Mouse (Mus musculus): ENCODE results near the gene Synj2. TPM values are rescaled to one million over a fixed set of nuclear protein-coding genes. Genes with fewer than 3 reads are reported as not detected.

The Synj2 gene
- polyA plus RNA-seq, 1 experiment from 2014 or later = 1.9 TPM

- no peak for ATAC-seq (ENCODE audit: low FRiP score)
- Histone ChIP-seq H3K36me3 (peaks cover 10% of the 10 kb centered on the region), H3K9ac (no peak overlapping the region), H3K4me2 (replicated peaks) (no peak overlapping the region), H3K27ac (no peak overlapping the region), H3K9me3 (replicated peaks) (no peaks in the 10 kb centered on the region), H3K27me3 (no peaks in the 10 kb centered on the region), H3K4me1 (no peaks in the 10 kb centered on the region), H3K4me3 (no peak overlapping the region)
- 69% methylated on average over 12 of the region's 12 CpGs for WGBS
These were observed 29.5 kb upstream of the Synj2 start for GRCm38 (mm10) chr17:5911591-5911990.

GRCm38 (mm10) chr17:5912797-5913196 lies 28.3 kb upstream of the Synj2 start:
- no peaks in the 10 kb centered on the region for H3K9me3 ChIP-seq (replicated peaks)
- no peaks in the 10 kb centered on the region for H3K4me1 ChIP-seq
- H3K4me2 ChIP-seq (replicated peaks) = no peak overlapping the region
- 79% methylated on average over 4 of the region's 4 CpGs for WGBS
- H3K27me3 ChIP-seq = no peaks in the 10 kb centered on the region
- H3K36me3 ChIP-seq = peaks cover 4% of the 10 kb centered on the region; the same call in 1 of the 2 replicates
- no peak overlapping the region for H3K4me3 ChIP-seq
- H3K9ac ChIP-seq = no peak overlapping the region
- no peak overlapping the region for H3K27ac ChIP-seq
- no peak for ATAC-seq (ENCODE audit: low FRiP score)

GRCm38 (mm10) chr17:5914217-5914616 lies 26.9 kb upstream of the Synj2 start:
- no peak overlapping the region for H3K9ac ChIP-seq
- 70% methylated on average over 5 of the region's 5 CpGs for WGBS
- H3K4me1 ChIP-seq = no peaks in the 10 kb centered on the region
- H3K4me3 ChIP-seq = no peak overlapping the region
- no peak overlapping the region for H3K27ac ChIP-seq
- no peaks in the 10 kb centered on the region for H3K27me3 ChIP-seq
- H3K4me2 ChIP-seq (replicated peaks) = no peak overlapping the region
- peaks cover 5% of the 10 kb centered on the region; the same call in 1 of the 2 replicates for H3K36me3 ChIP-seq
- ATAC-seq (ENCODE audit: low FRiP score) = no peak
- no peaks in the 10 kb centered on the region for H3K9me3 ChIP-seq (replicated peaks)

GRCm38 (mm10) chr17:5921954-5922353 lies 19.1 kb upstream of the Synj2 start:
- no peak overlapping the region for H3K9ac ChIP-seq
- no peaks in the 10 kb centered on the region for H3K9me3 ChIP-seq (replicated peaks)
- no peaks in the 10 kb centered on the region for H3K27me3 ChIP-seq
- 95% methylated on average over 8 of the region's 8 CpGs for WGBS
- no peak overlapping the region for H3K4me3 ChIP-seq
- H3K4me1 ChIP-seq = no peaks in the 10 kb centered on the region
- ATAC-seq (ENCODE audit: low FRiP score) = no peak
- peaks cover 20% of the 10 kb centered on the region; the same call in 1 of the 2 replicates for H3K36me3 ChIP-seq
- H3K4me2 ChIP-seq (replicated peaks) = no peak overlapping the region
- H3K27ac ChIP-seq = no peak overlapping the region

- H3K27me3 ChIP-seq = no peaks in the 10 kb centered on the region
- no peaks in the 10 kb centered on the region for H3K9me3 ChIP-seq (replicated peaks)
- 68% methylated on average over 9 of the region's 9 CpGs for WGBS
- H3K27ac ChIP-seq = no peak overlapping the region
- no peaks in the 10 kb centered on the region for H3K4me1 ChIP-seq
- no peak overlapping the region for H3K4me2 ChIP-seq (replicated peaks)
- ATAC-seq (ENCODE audit: low FRiP score) = no peak
- H3K36me3 ChIP-seq = peaks cover 26% of the 10 kb centered on the region
- no peak overlapping the region for H3K4me3 ChIP-seq
- no peak overlapping the region for H3K9ac ChIP-seq
These were observed 17.8 kb upstream of the Synj2 start for GRCm38 (mm10) chr17:5923281-5923680.

GRCm38 (mm10) chr17:5924238-5924637 lies 16.8 kb upstream of the Synj2 start:
- no peak overlapping the region for H3K4me3 ChIP-seq
- H3K36me3 ChIP-seq = peaks cover 22% of the 10 kb centered on the region
- 67% methylated on average over 8 of the region's 8 CpGs for WGBS
- H3K4me1 ChIP-seq = no peaks in the 10 kb centered on the region
- no peak overlapping the region for H3K4me2 ChIP-seq (replicated peaks)
- H3K27ac ChIP-seq = no peak overlapping the region
- H3K9ac ChIP-seq = no peak overlapping the region
- no peaks in the 10 kb centered on the region for H3K9me3 ChIP-seq (replicated peaks)
- no peak for ATAC-seq (ENCODE audit: low FRiP score)
- no peaks in the 10 kb centered on the region for H3K27me3 ChIP-seq

GRCm38 (mm10) chr17:5926710-5927109 lies 14.4 kb upstream of the Synj2 start:
- Histone ChIP-seq H3K4me1 (no peaks in the 10 kb centered on the region), H3K4me3 (no peak overlapping the region)
- 84% methylated on average over 7 of the region's 7 CpGs for WGBS

GRCm38 (mm10) chr17:5929031-5929430 lies 12.0 kb upstream of the Synj2 start:
- Histone ChIP-seq H3K27me3 (no peaks in the 10 kb centered on the region), H3K27ac (no peak overlapping the region), H3K4me2 (replicated peaks) (no peak overlapping the region), H3K9ac (no peak overlapping the region), H3K4me3 (no peak overlapping the region), H3K36me3 (peaks cover 16% of the 10 kb centered on the region; the same call in 1 of the 2 replicates), H3K4me1 (no peaks in the 10 kb centered on the region), H3K9me3 (replicated peaks) (no peaks in the 10 kb centered on the region)
- WGBS = 87% methylated on average over 6 of the region's 6 CpGs
- no peak for ATAC-seq (ENCODE audit: low FRiP score)

More at GRCm38 (mm10) chr17:5926710-5927109, 14.4 kb upstream of the Synj2 start:
- Histone ChIP-seq H3K4me2 (replicated peaks) (no peak overlapping the region), H3K27me3 (no peaks in the 10 kb centered on the region), H3K36me3 (peaks cover 16% of the 10 kb centered on the region; the same call in 1 of the 2 replicates), H3K9me3 (replicated peaks) (no peaks in the 10 kb centered on the region), H3K27ac (no peak overlapping the region), H3K9ac (no peak overlapping the region)
- ATAC-seq (ENCODE audit: low FRiP score) = no peak

GRCm38 (mm10) chr17:5932161-5932560 lies 8.9 kb upstream of the Synj2 start:
- H3K9ac ChIP-seq = no peak overlapping the region
- ATAC-seq (ENCODE audit: low FRiP score) = no peak
- WGBS = 88% methylated on average over 5 of the region's 5 CpGs
- H3K27me3 ChIP-seq = no peaks in the 10 kb centered on the region
- H3K36me3 ChIP-seq = peaks cover 5% of the 10 kb centered on the region; the same call in 1 of the 2 replicates
- H3K4me1 ChIP-seq = peaks cover 20% of the 10 kb centered on the region
- H3K27ac ChIP-seq = no peak overlapping the region
- no peak overlapping the region for H3K4me3 ChIP-seq
- no peak overlapping the region for H3K4me2 ChIP-seq (replicated peaks)
- H3K9me3 ChIP-seq (replicated peaks) = no peaks in the 10 kb centered on the region

- peak; percentile 82 for ATAC-seq (ENCODE audit: low FRiP score)
- H3K9me3 ChIP-seq (replicated peaks) = no peaks in the 10 kb centered on the region
- peak overlapping the region; percentile 26 for H3K4me3 ChIP-seq
- peak overlapping the region; percentile 61 for H3K4me2 ChIP-seq (replicated peaks)
- no peak overlapping the region for H3K27ac ChIP-seq
- 1% methylated on average over 29 of the region's 30 CpGs for WGBS
- peaks cover 9% of the 10 kb centered on the region for H3K27me3 ChIP-seq
- H3K36me3 ChIP-seq = no peaks in the 10 kb centered on the region
- H3K4me1 ChIP-seq = peaks cover 20% of the 10 kb centered on the region
- peak overlapping the region; percentile 57; the same call in 1 of the 2 replicates for H3K9ac ChIP-seq
These were observed 6.3 kb upstream of the Synj2 start for GRCm38 (mm10) chr17:5934554-5935324.

- ATAC-seq (ENCODE audit: low FRiP score) = no peak
- Histone ChIP-seq H3K36me3 (no peaks in the 10 kb centered on the region), H3K4me2 (replicated peaks) (no peak overlapping the region), H3K27ac (no peak overlapping the region; the same call in 1 of the 2 replicates), H3K4me3 (no peak overlapping the region), H3K9me3 (replicated peaks) (no peaks in the 10 kb centered on the region), H3K27me3 (peaks cover 19% of the 10 kb centered on the region), H3K9ac (no peak overlapping the region), H3K4me1 (peaks cover 22% of the 10 kb centered on the region)
- 59% methylated on average over 3 of the region's 3 CpGs for WGBS
These were observed 5.4 kb upstream of the Synj2 start for GRCm38 (mm10) chr17:5935680-5936079.

- H3K27me3 ChIP-seq = peaks cover 21% of the 10 kb centered on the region
- no peak for ATAC-seq (ENCODE audit: low FRiP score)
- no peak overlapping the region for H3K4me2 ChIP-seq (replicated peaks)
- no peak overlapping the region for H3K4me3 ChIP-seq
- 54% methylated on average over 14 of the region's 14 CpGs for WGBS
- H3K36me3 ChIP-seq = no peaks in the 10 kb centered on the region
- no peak overlapping the region for H3K9ac ChIP-seq
- peaks cover 24% of the 10 kb centered on the region for H3K4me1 ChIP-seq
- no peaks in the 10 kb centered on the region for H3K9me3 ChIP-seq (replicated peaks)
- H3K27ac ChIP-seq = no peak overlapping the region
These were observed 4.8 kb upstream of the Synj2 start for GRCm38 (mm10) chr17:5936276-5936675.

- no peaks in the 10 kb centered on the region for H3K36me3 ChIP-seq
- H3K4me2 ChIP-seq (replicated peaks) = no peak overlapping the region
- H3K27ac ChIP-seq = no peak overlapping the region
- H3K9me3 ChIP-seq (replicated peaks) = no peaks in the 10 kb centered on the region
- peaks cover 30% of the 10 kb centered on the region for H3K4me1 ChIP-seq
- H3K4me3 ChIP-seq = no peak overlapping the region
- ATAC-seq (ENCODE audit: low FRiP score) = no peak
- WGBS = 74% methylated on average over 2 of the region's 2 CpGs
- H3K27me3 ChIP-seq = peaks cover 33% of the 10 kb centered on the region
- no peak overlapping the region for H3K9ac ChIP-seq
These were observed 3.6 kb upstream of the Synj2 start for GRCm38 (mm10) chr17:5937441-5937840.
